Mouse (Mus musculus) limb, embryonic 13.5 days (tissue): ENCODE data around the gene Cd38. TPM values are rescaled to one million over a fixed set of nuclear protein-coding genes. Genes with fewer than 3 reads are reported as not detected.

Source experiments
- ATAC-seq: fragments of 200-750 bp; cut with Nextera tagmentation; 2 replicates; pipeline ENCODE4 v1.8.0; 2017; ENCODE audit warnings: low read depth, moderate number of reproducible peaks, moderate TSS enrichment; ENCODE audit not compliant: low FRiP score
- H3K27ac ChIP-seq: fragments of 300-500 bp; sonication (generic); 2 replicates; pipeline ENCODE4 v1.5.1; 2015; ENCODE audit warnings: inconsistent platforms, mild to moderate bottlenecking, moderate library complexity
- H3K27me3 ChIP-seq: fragments of 300-500 bp; sonication (generic); 2 replicates; pipeline ENCODE4 v1.6.1; 2015; ENCODE audit warnings: mild to moderate bottlenecking, inconsistent platforms
- H3K36me3 ChIP-seq: fragments of 300-500 bp; sonication (generic); 2 replicates; pipeline ENCODE4 v1.6.1; 2015; ENCODE audit warnings: inconsistent platforms, mild to moderate bottlenecking, moderate library complexity
- H3K4me1 ChIP-seq: fragments of 300-500 bp; sonication (generic); 2 replicates; pipeline ENCODE4 v1.6.1; 2015; ENCODE audit warnings: inconsistent platforms
- H3K4me2 ChIP-seq: fragments of 300-500 bp; sonication (generic); replicated peaks from 2 replicates; pipeline ENCODE4 v1.6.1; 2015; ENCODE audit warnings: inconsistent platforms, mild to moderate bottlenecking, moderate library complexity
- H3K4me3 ChIP-seq: fragments of 300-500 bp; sonication (generic); 2 replicates; pipeline ENCODE4 v1.5.1; 2015; ENCODE audit warnings: moderate library complexity, mild to moderate bottlenecking, inconsistent platforms
- H3K9ac ChIP-seq: fragments of 300-500 bp; sonication (generic); 2 replicates; pipeline ENCODE4 v1.6.1; 2015; ENCODE audit warnings: mild to moderate bottlenecking, inconsistent platforms
- H3K9me3 ChIP-seq: fragments of 300-500 bp; sonication (generic); 2 replicates; pipeline ENCODE4 v1.6.1; 2016; ENCODE audit warnings: inconsistent platforms
- WGBS: fragments of 180-500 bp; shearing (Covaris S2); methylation state at CpG from one replicate; pipeline ENCODE4 v1.1.7; 2015; 5-methylcytosine and 5-hydroxymethylcytosine counted together
- polyA plus RNA-seq: library from polyadenylated mRNA; unstranded; fragments of >200 nt; fragmentation: Nextera tagmentation; extraction: Ambion mirVana; gene quantifications from 2 replicates; pipeline ENCODE4 v1.2.1, GENCODE M21; 2015

Gene Cd38
- polyA plus RNA-seq, 1 experiment from 2014 or later = 10.0 TPM

GRCm38 (mm10) chr5:43959884-43960440, 91.6 kb downstream of the Cd38 start:
- Histone ChIP-seq H3K9ac (no peak overlapping the region), H3K4me1 (no peaks in the 10 kb centered on the region), H3K27ac (no peak overlapping the region), H3K4me3 (no peak overlapping the region), H3K36me3 (no peaks in the 10 kb centered on the region), H3K9me3 (no peaks in the 10 kb centered on the region), H3K4me2 (no peak overlapping the region), H3K27me3 (no peaks in the 10 kb centered on the region)
- peak; percentile 44 for ATAC-seq
- 72% methylated on average over 3 of the region's 3 CpGs for WGBS

GRCm38 (mm10) chr5:43961056-43961455, 92.7 kb downstream of the Cd38 start:
- H3K9ac ChIP-seq = no peak overlapping the region
- no peak overlapping the region for H3K4me3 ChIP-seq
- WGBS = 88% methylated on average over 3 of the region's 3 CpGs
- ATAC-seq = no peak
- no peaks in the 10 kb centered on the region for H3K4me1 ChIP-seq
- no peak overlapping the region for H3K27ac ChIP-seq
- no peaks in the 10 kb centered on the region for H3K27me3 ChIP-seq
- H3K9me3 ChIP-seq = no peaks in the 10 kb centered on the region
- no peaks in the 10 kb centered on the region for H3K36me3 ChIP-seq
- no peak overlapping the region for H3K4me2 ChIP-seq

Other genes with a start within 250 kb of the Cd38 start
- 11.8 and 12.9 TPM in 2 replicates for gene Cc2d2a, start 206.2 kb upstream of the Cd38 start, polyA plus RNA-seq
- 0.05 and 0.14 TPM in 2 replicates for gene Bst1, start 49.7 kb upstream of the Cd38 start, polyA plus RNA-seq
- 56.7 and 58.6 TPM in 2 replicates for gene Fbxl5, start 46.9 kb upstream of the Cd38 start, polyA plus RNA-seq
- gene Gm7879, start 44.6 kb downstream of the Cd38 start, polyA plus RNA-seq = 0.57 TPM in 1 of 2 replicates, not detected in the other
- 14.3 and 17.9 TPM in 2 replicates for gene Fgfbp1, start 113.2 kb downstream of the Cd38 start, polyA plus RNA-seq
- 57.1 and 62.7 TPM in 2 replicates for gene Prom1, start 233.5 kb downstream of the Cd38 start, polyA plus RNA-seq